Mouse (Mus musculus) intestine, embryonic 14.5 days (tissue): ENCODE measurements around the gene Ppp1r18. TPM values are rescaled to one million over a fixed set of nuclear protein-coding genes. Genes with fewer than 3 reads are reported as not detected.

ENCODE experiments used
- microRNA counts: library from miRNA; unstranded; fragments of <30 nt; microRNA quantifications from one replicate; lab custom pipeline; 2016
- microRNA-seq: library from miRNA; unstranded; fragments of <30 nt; microRNA quantifications from one replicate; pipeline ENCODE4, GENCODE M21; 2016
- polyA plus RNA-seq: library from polyadenylated mRNA; unstranded; fragments of >200 nt; fragmentation: Nextera tagmentation; extraction: Ambion mirVana; gene quantifications from 2 replicates; pipeline ENCODE4 v1.2.1, GENCODE M21; 2014

Gene Ppp1r18
- polyA plus RNA-seq, 1 experiment from 2014 or later = 23.2 TPM

MicroRNAs encoded within 50 kb of the gene (microRNA counts, 519-probe panel; counts per million panel counts)
- not detected for microRNA mmu-miR-1894-3p (lab: Ali Mortazavi, UCI)
- microRNA mmu-miR-1894-5p (lab: Ali Mortazavi, UCI) = not detected

Small RNAs within 50 kb of the gene (microRNA-seq; reads per million reads assigned to microRNA genes)
- 0.59 reads per million for gene Gm28033
- not detected for gene Mir1894

Other genes starting within 250 kb of the Ppp1r18 start
- gene Gm9573, start 239.0 kb upstream of the Ppp1r18 start, polyA plus RNA-seq = not detected in 2 replicates
- gene Mucl3, start 221.9 kb upstream of the Ppp1r18 start, polyA plus RNA-seq = 0.39 and 0.77 TPM in 2 replicates
- 16.0 and 18.1 TPM in 2 replicates for gene Vars2, start 198.0 kb upstream of the Ppp1r18 start, polyA plus RNA-seq
- gene Gtf2h4, start 191.9 kb upstream of the Ppp1r18 start, polyA plus RNA-seq = 47.2 and 49.9 TPM in 2 replicates
- 44.6 and 45.1 TPM in 2 replicates for gene Ddr1, start 161.0 kb upstream of the Ppp1r18 start, polyA plus RNA-seq
- gene Ier3, start 43.9 kb upstream of the Ppp1r18 start, polyA plus RNA-seq = 4.4 and 5.1 TPM in 2 replicates
- gene Flot1, start 42.4 kb upstream of the Ppp1r18 start, polyA plus RNA-seq = 42.5 and 48.5 TPM in 2 replicates
- gene Tubb5, start 27.3 kb upstream of the Ppp1r18 start, polyA plus RNA-seq = 923 and 1,006 TPM in 2 replicates
- 16.6 and 17.8 TPM in 2 replicates for gene Mdc1, start 24.1 kb upstream of the Ppp1r18 start, polyA plus RNA-seq
- gene Nrm, start 4.3 kb upstream of the Ppp1r18 start, polyA plus RNA-seq = 62.6 and 69.3 TPM in 2 replicates
- gene Dhx16, start 14.2 kb downstream of the Ppp1r18 start, polyA plus RNA-seq = 37.2 and 46.1 TPM in 2 replicates
- 26.7 and 30.6 TPM in 2 replicates for gene 2310061I04Rik, start 31.8 kb downstream of the Ppp1r18 start, polyA plus RNA-seq
- gene Atat1, start 44.5 kb downstream of the Ppp1r18 start, polyA plus RNA-seq = 68.5 and 76.3 TPM in 2 replicates
- 119 and 128 TPM in 2 replicates for gene Mrps18b, start 50.8 kb downstream of the Ppp1r18 start, polyA plus RNA-seq
- 33.8 and 34.0 TPM in 2 replicates for gene Ppp1r10, start 50.8 kb downstream of the Ppp1r18 start, polyA plus RNA-seq
- 88.4 and 89.1 TPM in 2 replicates for gene Abcf1, start 104.2 kb downstream of the Ppp1r18 start, polyA plus RNA-seq
- 37.8 and 38.3 TPM in 2 replicates for gene Gnl1, start 114.3 kb downstream of the Ppp1r18 start, polyA plus RNA-seq
- 25.3 and 26.1 TPM in 2 replicates for gene Prr3, start 114.6 kb downstream of the Ppp1r18 start, polyA plus RNA-seq
- 2.0 and 3.4 TPM in 2 replicates for gene H2-T24, start 155.0 kb downstream of the Ppp1r18 start, polyA plus RNA-seq
- 4.9 and 5.7 TPM in 2 replicates for gene H2-T23, start 167.3 kb downstream of the Ppp1r18 start, polyA plus RNA-seq
- gene H2-T22, start 177.2 kb downstream of the Ppp1r18 start, polyA plus RNA-seq = 15.0 and 17.8 TPM in 2 replicates
- not detected in 2 replicates for gene Gm6034, start 177.4 kb downstream of the Ppp1r18 start, polyA plus RNA-seq
- not detected in 2 replicates for gene Gm11127, start 192.8 kb downstream of the Ppp1r18 start, polyA plus RNA-seq